Mouse (Mus musculus) adrenal gland, postnatal 36 days (tissue): ENCODE data around the gene Cdc42bpa. TPM values are rescaled to one million over a fixed set of nuclear protein-coding genes. Genes with fewer than 3 reads are reported as not detected.
A peak's percentile ranks its signal among the peaks of the same experiment; 100 is the strongest.

Source experiments
- DNase-seq, 2 experiments: peaks; one replicate each; pipeline ENCODE4 v3.0.0; 2021; ENCODE audit warnings: mixed read lengths in 1 of 2
- total RNA-seq, 2 experiments: library from RNA; stranded (reverse); gene quantifications; 2 replicates each; pipeline ENCODE4 v1.2.3; 2021

Gene Cdc42bpa
- total RNA-seq, 2 experiments from 2014 or later = 49.9 to 59.9 TPM

- no peak for DNase-seq
Observed at GRCm38 (mm10) chr1:180192866-180193265, 232.6 kb downstream of the Cdc42bpa start.

GRCm38 (mm10) chr1:180193391-180193935 is 233.2 kb downstream of the Cdc42bpa start:
- DNase-seq = no peak

- DNase-seq = no peak
Observed at GRCm38 (mm10) chr1:180194048-180194447, 233.8 kb downstream of the Cdc42bpa start.

GRCm38 (mm10) chr1:180194781-180195471 is 234.7 kb downstream of the Cdc42bpa start:
- peak; percentile 67 to 73 for DNase-seq

- DNase-seq = peak; percentile 99
Observed at GRCm38 (mm10) chr1:180195703-180196381, 235.6 kb downstream of the Cdc42bpa start.

- DNase-seq = peak in 1 of 2 experiments; percentile 60
Observed at GRCm38 (mm10) chr1:180196508-180196907, 236.2 kb downstream of the Cdc42bpa start.

- no peak for DNase-seq
Observed at GRCm38 (mm10) chr1:180197956-180198355, 237.7 kb downstream of the Cdc42bpa start.

- DNase-seq = no peak
Observed at GRCm38 (mm10) chr1:180198959-180199714, 238.9 kb downstream of the Cdc42bpa start, which contains the start of gene Coq8a. Gene Coq8a (minus strand): TSS chr1:180199602.

GRCm38 (mm10) chr1:180199715-180200050 is 239.4 kb downstream of the Cdc42bpa start:
- no peak for DNase-seq

GRCm38 (mm10) chr1:180200722-180201121 is 240.4 kb downstream of the Cdc42bpa start:
- no peak for DNase-seq

GRCm38 (mm10) chr1:180208370-180208769 is 248.1 kb downstream of the Cdc42bpa start:
- no peak for DNase-seq

GRCm38 (mm10) chr1:180210031-180210432 is 249.8 kb downstream of the Cdc42bpa start:
- peak; percentile 78 to 82 for DNase-seq

- DNase-seq = peak; percentile 66 to 70
Observed at GRCm38 (mm10) chr1:180210781-180211271, 250.6 kb downstream of the Cdc42bpa start.

GRCm38 (mm10) chr1:180212911-180213310 is 252.6 kb downstream of the Cdc42bpa start:
- DNase-seq = no peak

GRCm38 (mm10) chr1:180215044-180215443 is 254.8 kb downstream of the Cdc42bpa start:
- DNase-seq = peak; percentile 79 to 82

Other genes starting within 250 kb of the Cdc42bpa start
- not detected for gene Kif28, start 215.2 kb upstream of the Cdc42bpa start, total RNA-seq
- not detected for gene Gm10518, start 157.1 kb upstream of the Cdc42bpa start, total RNA-seq
- gene Ahctf1, start 156.8 kb upstream of the Cdc42bpa start, total RNA-seq = 10 to 100 TPM; 37.0 to 43.5 TPM
- gene Coq8a, start 239.1 kb downstream of the Cdc42bpa start, total RNA-seq = 100 to 1,000 TPM; 284 to 434 TPM